In genomic region chr8:110168046-110168445, GRCm38 (mm10) we compare ENCODE assay signal across 9 mouse cellular contexts. TPM values are rescaled to one million over a fixed set of nuclear protein-coding genes. Genes with fewer than 3 reads are reported as not detected.
DNase-seq lines count a peak whose midpoint lies in the region; ATAC-seq and TF ChIP-seq lines count a peak whose summit lies in the region.
"Had no signal": no experiment of that assay in that cellular context is flagged by ENCODE, and none has a peak within 500 bp of the region (broad histone marks: within the 10 kb centered on the region; RNA-seq: fewer than 3 reads in every experiment).

Calb2 (minus strand) TSS chr8:110168210.

- peak within 1 kb of the TSS; percentile 52 for H3K9ac ChIP-seq in forebrain, embryonic 16.5 days (replicated peaks; ENCODE audit: low read depth, low read length)
- peak within 1 kb of the TSS; percentile 41; the same call in 1 of the 2 replicates for H3K9ac ChIP-seq in hindbrain, embryonic 14.5 days

- H3K9me3 ChIP-seq in forebrain, embryonic 16.5 days (ENCODE audit: control insufficient read depth, low read length): no peaks in the 10 kb centered on the region
- no peaks in the 10 kb centered on the region for H3K9me3 ChIP-seq in hindbrain, embryonic 14.5 days (ENCODE audit: control insufficient read depth, low read length)

- H3K4me1 ChIP-seq in cerebellum, adult 2 months (ENCODE audit: control insufficient read depth, insufficient read depth, low read length): peaks cover 35% of the 10 kb centered on the region
- peaks cover 4% of the 10 kb centered on the region for H3K4me1 ChIP-seq in forebrain, embryonic 16.5 days (replicated peaks; ENCODE audit: control insufficient read depth, insufficient read depth, low read length)
- H3K4me1 ChIP-seq in hindbrain, embryonic 14.5 days (replicated peaks; ENCODE audit: control insufficient read depth, insufficient read depth, low read length): no peaks in the 10 kb centered on the region

- H3K36me3 ChIP-seq in forebrain, embryonic 16.5 days (ENCODE audit: control insufficient read depth, insufficient read depth): no peaks in the 10 kb centered on the region
- H3K36me3 ChIP-seq in hindbrain, embryonic 14.5 days (replicated peaks; ENCODE audit: control insufficient read depth, insufficient read depth): no peaks in the 10 kb centered on the region

- peak; percentile 79 for TF ChIP-seq CTCF in cerebellum, adult 2 months (IDR thresholded peaks at IDR 0.05; ENCODE audit: borderline replicate concordance, insufficient read depth, low read depth, low read length)

- H3K27ac ChIP-seq in cerebellum, adult 2 months (ENCODE audit: insufficient read depth, low read length): peak within 1 kb of the TSS; percentile 96
- no peak within 1 kb of the TSS for H3K27ac ChIP-seq in forebrain, embryonic 16.5 days (ENCODE audit: low read length)
- H3K27ac ChIP-seq in hindbrain, embryonic 14.5 days: no peak within 1 kb of the TSS

- peak within 1 kb of the TSS; percentile 82 for H3K4me3 ChIP-seq in cerebellum, adult 2 months (replicated peaks; ENCODE audit: insufficient read depth, low read depth, low read length)
- peak within 1 kb of the TSS; percentile 35 for H3K4me3 ChIP-seq in forebrain, embryonic 16.5 days (replicated peaks; ENCODE audit: low read length)
- H3K4me3 ChIP-seq in hindbrain, embryonic 14.5 days (replicated peaks; ENCODE audit: low read length): peak within 1 kb of the TSS; percentile 25

- peak; percentile 93 for TF ChIP-seq POLR2A in cerebellum, adult 2 months (IDR thresholded peaks at IDR 0.05; ENCODE audit: borderline replicate concordance, insufficient read depth, low read length)

- WGBS in cerebellum, adult 2 months: under 1% methylated on average over 33 of the region's 33 CpGs
- 0% methylated on average over 33 of the region's 33 CpGs for WGBS in forebrain, embryonic 16.5 days
- under 1% methylated on average over 33 of the region's 33 CpGs for WGBS in hindbrain, embryonic 14.5 days

- peak; percentile 96 for ATAC-seq in forebrain, embryonic 16.5 days
- peak; percentile 84 for ATAC-seq in hindbrain, embryonic 14.5 days (ENCODE audit: low FRiP score)
- peak; percentile 43; the same call in 1 of the 2 replicates for ATAC-seq in megakaryocyte, adult 5-6 weeks (ENCODE audit: poor library complexity, severe bottlenecking)

- H3K4me2 ChIP-seq in forebrain, embryonic 16.5 days (ENCODE audit: low read length): peak within 1 kb of the TSS; percentile 54
- H3K4me2 ChIP-seq in hindbrain, embryonic 14.5 days (replicated peaks): peak within 1 kb of the TSS; percentile 52

- DNase-seq in adrenal gland, postnatal 10 days: peak; percentile 75
- peak; percentile 88 to 92 for DNase-seq in cerebellum, adult 2 months
- peak; percentile 84 for DNase-seq in hindbrain, embryonic 14.5 days (ENCODE audit: low spot score)
- DNase-seq in left cerebral cortex, adult 11 months (ENCODE audit: low spot score): peak; percentile 36
- DNase-seq in right cerebral cortex, postnatal 14 days: peak; percentile 85
- DNase-seq in B cell, adult 2 months: no peak

- no peaks in the 10 kb centered on the region for H3K27me3 ChIP-seq in cerebellum, adult 2 months (ENCODE audit: control insufficient read depth, insufficient read depth, low read length)
- peaks cover 14% of the 10 kb centered on the region for H3K27me3 ChIP-seq in forebrain, embryonic 16.5 days (replicated peaks; ENCODE audit: control insufficient read depth, insufficient read depth, low read length)
- H3K27me3 ChIP-seq in hindbrain, embryonic 14.5 days (ENCODE audit: control insufficient read depth, insufficient read depth, low read length): peaks cover 19% of the 10 kb centered on the region

RNA-seq across cellular contexts. Expression of gene Calb2, which starts in this region (rescaled TPM):
- under 1 TPM; 0.21 to 0.24 TPM for total RNA-seq in adrenal gland, postnatal 10 days (2021)
- polyA plus RNA-seq in cerebellum, adult 2 months (2012; rRNA removed): 542 and 550 TPM in 2 replicates
- polyA plus RNA-seq in forebrain, embryonic 16.5 days (2015; fragmentation: Nextera tagmentation; extraction: Ambion mirVana): 58.7 and 93.1 TPM in 2 replicates
- polyA plus RNA-seq in hindbrain, embryonic 14.5 days (2014; fragmentation: Nextera tagmentation; extraction: Ambion mirVana): 78.4 and 102 TPM in 2 replicates
- total RNA-seq in megakaryocyte, adult 5-6 weeks (2015): not detected in 2 replicates
- not detected in 2 replicates for total RNA-seq in megakaryocyte, adult 5-6 weeks (2017)
- total RNA-seq: heart, adult 18-20 months had no signal

Comparison
In these comparisons a context has a peak if more than half of its experiments do, and no peak if none do; other contexts are left out.
1. Peak in DNase-seq in adrenal gland, postnatal 10 days; RNA of the gene not detected or under 1 TPM.
2. Peak in ATAC-seq in megakaryocyte, adult 5-6 weeks; RNA of the gene not detected or under 1 TPM.
3. DNase-seq: peak in cerebellum, adult 2 months (2 of 2), hindbrain, embryonic 14.5 days (single experiment), left cerebral cortex, adult 11 months (single experiment) and right cerebral cortex, postnatal 14 days (single experiment); none in B cell, adult 2 months (0 of 2).
4. H3K4me3 ChIP-seq: peak in every context shown above with its lines; median percentile 82 in cerebellum, adult 2 months; 35 in forebrain, embryonic 16.5 days; 25 in hindbrain, embryonic 14.5 days.
5. ATAC-seq: peak in every context shown above with its lines; median percentile 96 in forebrain, embryonic 16.5 days; 84 in hindbrain, embryonic 14.5 days; 43 in megakaryocyte, adult 5-6 weeks.